Mouse (Mus musculus) heart, postnatal 0 days (tissue): ENCODE measurements around the gene Pi16. TPM values are rescaled to one million over a fixed set of nuclear protein-coding genes. Genes with fewer than 3 reads are reported as not detected.

Source experiments
- ATAC-seq: fragments of 200-750 bp; cut with Nextera tagmentation; 2 replicates; pipeline ENCODE4 v1.8.0; 2017; ENCODE audit warnings: low read depth, moderate number of reproducible peaks, moderate library complexity; ENCODE audit not compliant: insufficient read depth
- DNase-seq: peaks from one replicate; pipeline ENCODE4 v3.0.0-alpha.2; 2016; ENCODE audit warnings: low spot score
- H3K27ac ChIP-seq: fragments of 300-500 bp; sonication (generic); 2 replicates; pipeline ENCODE4 v1.5.1; 2014; ENCODE audit warnings: low read depth, mild to moderate bottlenecking
- H3K27me3 ChIP-seq: fragments of 300-500 bp; sonication (generic); 2 replicates; pipeline ENCODE4 v1.6.1; 2014; ENCODE audit warnings: low read length, mixed read lengths; ENCODE audit not compliant: control insufficient read depth, insufficient read depth
- H3K36me3 ChIP-seq: fragments of 300-500 bp; sonication (generic); replicated peaks from 2 replicates; pipeline ENCODE4 v1.6.1; 2014; ENCODE audit warnings: low read length, mixed read lengths; ENCODE audit not compliant: control insufficient read depth, insufficient read depth
- H3K4me1 ChIP-seq: fragments of 300-500 bp; sonication (generic); 2 replicates; pipeline ENCODE4 v1.6.1; 2014; ENCODE audit warnings: antibody characterized with exemption; ENCODE audit not compliant: control insufficient read depth, insufficient read depth
- H3K4me2 ChIP-seq: fragments of 300-500 bp; sonication (generic); 2 replicates; pipeline ENCODE4 v1.6.1; 2014; ENCODE audit warnings: low read depth, mild to moderate bottlenecking, low read length, moderate library complexity
- H3K4me3 ChIP-seq: fragments of 300-500 bp; sonication (generic); 2 replicates; pipeline ENCODE4 v1.5.1; 2014; ENCODE audit warnings: low read depth, low read length
- H3K9ac ChIP-seq: fragments of 300-500 bp; sonication (generic); replicated peaks from 2 replicates; pipeline ENCODE4 v1.6.1; 2014; ENCODE audit warnings: low read depth, low read length, mixed read lengths
- H3K9me3 ChIP-seq: fragments of 300-500 bp; sonication (generic); replicated peaks from 2 replicates; pipeline ENCODE4 v1.6.1; 2016; ENCODE audit warnings: low read length; ENCODE audit not compliant: control insufficient read depth
- CTCF ChIP-seq: IDR thresholded peaks from 2 replicates; pipeline ENCODE4 v1.5.1; 2016; ENCODE audit warnings: antibody characterized with exemption, control low read depth, low read depth
- EP300 ChIP-seq: IDR thresholded peaks from 2 replicates; pipeline ENCODE4 v1.6.1; 2016; ENCODE audit warnings: antibody characterized with exemption, low read depth
- WGBS: fragments of 180-500 bp; shearing (Covaris S2); extraction: QIAGEN DNeasy Blood & Tissue Kit; methylation state at CpG from one replicate; pipeline ENCODE4 v1.1.7; 2014; 5-methylcytosine and 5-hydroxymethylcytosine counted together
- polyA plus RNA-seq: library from polyadenylated mRNA; unstranded; fragments of >200 nt; fragmentation: Nextera tagmentation; extraction: Ambion mirVana; gene quantifications from 2 replicates; pipeline ENCODE4 v1.2.1, GENCODE M21; 2015
- total RNA-seq: library from RNA; depleted of rRNA; stranded (reverse); fragments of >200 nt; gene quantifications from 2 replicates; pipeline ENCODE4 v1.2.3, GENCODE M21; 2014; ENCODE audit warnings: low replicate concordance

Gene Pi16
- total and polyA plus RNA-seq, 2 experiments from 2014 or later, result 4.5 to 12.4 TPM

- Histone ChIP-seq H3K4me1 (peaks cover 2% of the 10 kb centered on the region; the same call in 1 of the 2 replicates), H3K4me3 (no peak overlapping the region), H3K27ac (no peak overlapping the region), H3K9ac (no peak overlapping the region), H3K36me3 (no peaks in the 10 kb centered on the region), H3K4me2 (no peak overlapping the region), H3K27me3 (no peaks in the 10 kb centered on the region), H3K9me3 (no peaks in the 10 kb centered on the region)
- 46% methylated on average over 8 of the region's 8 CpGs for WGBS
- ATAC-seq (no peak), DNase-seq (no peak)
- no peak for TF ChIP-seq EP300
- no peak for TF ChIP-seq CTCF
Observed at GRCm38 (mm10) chr17:29361982-29362691, 44.7 kb downstream of the Pi16 start.

GRCm38 (mm10) chr17:29363109-29363508 is 45.6 kb downstream of the Pi16 start:
- no peak for TF ChIP-seq EP300
- TF ChIP-seq CTCF, result no peak
- 83% methylated on average over 8 of the region's 8 CpGs for WGBS
- Histone ChIP-seq H3K9ac (no peak overlapping the region), H3K36me3 (no peaks in the 10 kb centered on the region), H3K27ac (no peak overlapping the region), H3K4me1 (no peaks in the 10 kb centered on the region), H3K4me2 (no peak overlapping the region), H3K9me3 (no peaks in the 10 kb centered on the region), H3K4me3 (no peak overlapping the region), H3K27me3 (no peaks in the 10 kb centered on the region)
- ATAC-seq (no peak), DNase-seq (no peak)

- Histone ChIP-seq H3K9ac (no peak overlapping the region), H3K4me2 (no peak overlapping the region), H3K27ac (no peak overlapping the region), H3K4me1 (no peaks in the 10 kb centered on the region), H3K36me3 (no peaks in the 10 kb centered on the region), H3K27me3 (no peaks in the 10 kb centered on the region), H3K4me3 (no peak overlapping the region), H3K9me3 (no peaks in the 10 kb centered on the region)
- ATAC-seq (no peak), DNase-seq (no peak)
- WGBS, result 83% methylated on average over 13 of the region's 13 CpGs
- TF ChIP-seq EP300 (no peak), CTCF (no peak)
Observed at GRCm38 (mm10) chr17:29365105-29365621, 47.7 kb downstream of the Pi16 start.

- no peak overlapping the region for H3K4me2 ChIP-seq
- H3K9ac ChIP-seq, result no peak overlapping the region
- DNase-seq (no peak), ATAC-seq (no peak)
- H3K27ac ChIP-seq, result no peak overlapping the region
- no peaks in the 10 kb centered on the region for H3K4me1 ChIP-seq
- H3K4me3 ChIP-seq, result no peak overlapping the region
- TF ChIP-seq CTCF (no peak), EP300 (no peak)
- WGBS, result 23% methylated on average over 7 of the region's 7 CpGs
- H3K9me3 ChIP-seq, result no peaks in the 10 kb centered on the region
- no peaks in the 10 kb centered on the region for H3K27me3 ChIP-seq
- no peaks in the 10 kb centered on the region for H3K36me3 ChIP-seq
Observed at GRCm38 (mm10) chr17:29368726-29369125, 51.2 kb downstream of the Pi16 start.

- TF ChIP-seq EP300, result no peak
- TF ChIP-seq CTCF, result peak; percentile 100
- H3K4me2 ChIP-seq, result no peak overlapping the region
- DNase-seq, result peak; percentile 84
- ATAC-seq, result peak; percentile 70
- H3K9ac ChIP-seq, result no peak overlapping the region
- no peaks in the 10 kb centered on the region for H3K9me3 ChIP-seq
- no peak overlapping the region for H3K4me3 ChIP-seq
- no peak overlapping the region for H3K27ac ChIP-seq
- no peaks in the 10 kb centered on the region for H3K4me1 ChIP-seq
- H3K36me3 ChIP-seq, result no peaks in the 10 kb centered on the region
- H3K27me3 ChIP-seq, result no peaks in the 10 kb centered on the region
- WGBS, result 6% methylated on average over 5 of the region's 5 CpGs
Observed at GRCm38 (mm10) chr17:29370984-29371723, 53.7 kb downstream of the Pi16 start.

GRCm38 (mm10) chr17:29375871-29376270 is 58.4 kb downstream of the Pi16 start:
- no peaks in the 10 kb centered on the region for H3K9me3 ChIP-seq
- H3K36me3 ChIP-seq, result no peaks in the 10 kb centered on the region
- TF ChIP-seq EP300 (no peak), CTCF (no peak)
- no peak overlapping the region for H3K27ac ChIP-seq
- H3K4me2 ChIP-seq, result no peak overlapping the region
- H3K27me3 ChIP-seq, result no peaks in the 10 kb centered on the region
- no peak overlapping the region for H3K9ac ChIP-seq
- H3K4me3 ChIP-seq, result no peak overlapping the region
- no peak for DNase-seq
- no peak for ATAC-seq
- H3K4me1 ChIP-seq, result no peaks in the 10 kb centered on the region
- WGBS, result 75% methylated on average over 10 of the region's 10 CpGs
